Mouse (Mus musculus): Measurements from ENCODE around the gene Serpina3n. TPM values are rescaled to one million over a fixed set of nuclear protein-coding genes. Genes with fewer than 3 reads are reported as not detected.

Gene Serpina3n
- polyA plus RNA-seq, 1 experiment from 2014 or later: 0.45 TPM

GRCm38 (mm10) chr12:104412507-104412906 is 6.0 kb downstream of the Serpina3n start:
- Histone ChIP-seq H3K4me3 (no peak overlapping the region), H3K36me3 (no peaks in the 10 kb centered on the region), H3K9ac (no peak overlapping the region), H3K9me3 (replicated peaks) (no peaks in the 10 kb centered on the region), H3K27me3 (no peaks in the 10 kb centered on the region; the same call in 1 of the 2 replicates), H3K4me2 (no peak overlapping the region), H3K27ac (no peak overlapping the region), H3K4me1 (replicated peaks) (no peaks in the 10 kb centered on the region)
- WGBS: 79% methylated on average over 6 of the region's 6 CpGs
- ATAC-seq (replicated peaks; ENCODE audit: insufficient number of reproducible peaks, insufficient read depth, low FRiP score, low read depth): no peak

- Histone ChIP-seq H3K4me2 (no peak overlapping the region), H3K36me3 (no peaks in the 10 kb centered on the region), H3K27me3 (peaks cover 6% of the 10 kb centered on the region; the same call in 1 of the 2 replicates), H3K27ac (no peak overlapping the region), H3K9ac (no peak overlapping the region), H3K9me3 (replicated peaks) (no peaks in the 10 kb centered on the region), H3K4me1 (replicated peaks) (peaks cover 2% of the 10 kb centered on the region; the same call in 1 of the 2 replicates), H3K4me3 (no peak overlapping the region)
- 48% methylated on average over 2 of the region's 2 CpGs for WGBS
- ATAC-seq (replicated peaks; ENCODE audit: insufficient number of reproducible peaks, insufficient read depth, low FRiP score, low read depth): no peak
Observed at GRCm38 (mm10) chr12:104414576-104414975, 8.0 kb downstream of the Serpina3n start.

GRCm38 (mm10) chr12:104415625-104416315 is 9.2 kb downstream of the Serpina3n start:
- WGBS: 33% methylated on average over 6 of the region's 6 CpGs
- no peak overlapping the region for H3K9ac ChIP-seq
- ATAC-seq (replicated peaks; ENCODE audit: insufficient number of reproducible peaks, insufficient read depth, low FRiP score, low read depth): peak; percentile 52; the same call in 1 of the 2 replicates
- H3K4me3 ChIP-seq: no peak overlapping the region
- no peak overlapping the region for H3K27ac ChIP-seq
- no peaks in the 10 kb centered on the region for H3K9me3 ChIP-seq (replicated peaks)
- peaks cover 9% of the 10 kb centered on the region; the same call in 1 of the 2 replicates for H3K27me3 ChIP-seq
- H3K36me3 ChIP-seq: no peaks in the 10 kb centered on the region
- H3K4me2 ChIP-seq: no peak overlapping the region
- peaks cover 2% of the 10 kb centered on the region; the same call in 1 of the 2 replicates for H3K4me1 ChIP-seq (replicated peaks)

DNA sequence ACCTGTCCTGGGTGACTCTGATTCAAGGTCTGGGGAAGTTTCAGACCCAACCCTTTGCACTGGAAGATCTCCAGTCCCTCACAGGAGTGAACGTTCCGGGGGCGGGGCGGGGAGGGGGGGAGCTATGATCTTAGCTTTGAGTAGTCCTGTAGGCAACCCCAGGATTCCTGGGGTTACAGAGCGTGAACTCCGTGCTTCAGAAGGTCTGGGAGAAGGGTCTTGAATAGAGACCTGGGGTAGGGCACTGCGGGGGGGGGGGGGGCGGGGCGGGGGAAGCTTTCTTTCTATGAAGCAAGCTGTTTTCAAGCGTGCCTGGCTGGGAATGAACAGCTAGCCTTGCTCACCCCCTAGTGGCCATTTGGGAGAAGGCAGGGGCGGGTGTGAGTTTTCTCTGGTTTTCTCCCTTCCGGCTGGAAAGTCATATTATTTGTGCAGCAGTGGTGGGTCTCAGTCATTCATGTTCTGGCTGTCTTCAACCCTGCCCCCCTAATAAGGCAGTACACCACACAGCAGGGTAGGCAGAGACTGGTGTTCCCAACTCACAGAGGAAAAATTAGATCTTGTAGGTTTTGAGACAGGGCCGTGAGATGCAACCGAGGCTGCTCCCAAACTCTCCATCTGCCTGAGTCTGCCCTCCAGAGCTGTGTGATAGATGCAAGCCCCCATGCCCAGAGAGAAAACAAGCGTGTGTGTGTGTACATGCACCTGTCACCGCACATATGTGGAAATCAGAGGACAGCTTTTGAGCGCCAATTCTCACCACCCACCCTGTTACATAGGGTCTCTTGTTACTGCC is 12.0 kb downstream of the Serpina3n start:
- no peak; the same call in 1 of the 2 replicates for ATAC-seq (replicated peaks; ENCODE audit: insufficient number of reproducible peaks, insufficient read depth, low FRiP score, low read depth)
- Histone ChIP-seq H3K9me3 (replicated peaks) (no peaks in the 10 kb centered on the region), H3K27ac (no peak overlapping the region), H3K9ac (no peak overlapping the region), H3K27me3 (peaks cover 10% of the 10 kb centered on the region; the same call in 1 of the 2 replicates), H3K36me3 (no peaks in the 10 kb centered on the region), H3K4me3 (peak overlapping the region; percentile 17; the same call in 1 of the 2 replicates), H3K4me1 (replicated peaks) (peaks cover 2% of the 10 kb centered on the region; the same call in 1 of the 2 replicates), H3K4me2 (peak overlapping the region; percentile 55)
- 17% methylated on average over 17 of the region's 17 CpGs for WGBS

DNA sequence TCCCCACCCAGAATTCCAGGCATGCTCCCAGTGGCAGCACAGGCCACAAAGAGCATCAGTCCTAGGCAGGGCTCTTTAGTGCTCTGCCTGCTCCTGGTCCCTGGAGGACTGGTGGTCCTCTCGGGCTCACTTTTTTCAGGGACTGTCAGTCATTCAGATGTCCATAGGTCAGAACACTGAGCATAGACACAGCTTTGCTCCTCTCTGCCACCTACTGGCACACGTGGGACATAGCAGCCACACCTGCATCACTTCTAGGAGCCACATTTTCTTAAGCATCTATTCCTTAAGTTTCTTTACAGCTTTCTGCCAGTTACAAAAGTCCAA is 12.6 kb downstream of the Serpina3n start:
- ATAC-seq (replicated peaks; ENCODE audit: insufficient number of reproducible peaks, insufficient read depth, low FRiP score, low read depth): no peak
- Histone ChIP-seq H3K9me3 (replicated peaks) (no peaks in the 10 kb centered on the region), H3K36me3 (no peaks in the 10 kb centered on the region), H3K27ac (no peak overlapping the region), H3K9ac (no peak overlapping the region), H3K4me3 (no peak overlapping the region), H3K4me1 (replicated peaks) (peaks cover 2% of the 10 kb centered on the region; the same call in 1 of the 2 replicates), H3K27me3 (peaks cover 10% of the 10 kb centered on the region; the same call in 1 of the 2 replicates), H3K4me2 (no peak overlapping the region)
- WGBS: 10% methylated on average over 2 of the region's 2 CpGs

GRCm38 (mm10) chr12:104422615-104423392 is 16.3 kb downstream of the Serpina3n start:
- Histone ChIP-seq H3K9me3 (replicated peaks) (no peaks in the 10 kb centered on the region), H3K4me2 (no peak overlapping the region), H3K36me3 (no peaks in the 10 kb centered on the region), H3K4me1 (replicated peaks) (peaks cover 2% of the 10 kb centered on the region; the same call in 1 of the 2 replicates), H3K27ac (no peak overlapping the region), H3K4me3 (no peak overlapping the region), H3K9ac (no peak overlapping the region), H3K27me3 (peaks cover 12% of the 10 kb centered on the region; the same call in 1 of the 2 replicates)
- peak; percentile 44 for ATAC-seq (replicated peaks; ENCODE audit: insufficient number of reproducible peaks, insufficient read depth, low FRiP score, low read depth)
- 53% methylated on average over 11 of the region's 11 CpGs for WGBS

DNA sequence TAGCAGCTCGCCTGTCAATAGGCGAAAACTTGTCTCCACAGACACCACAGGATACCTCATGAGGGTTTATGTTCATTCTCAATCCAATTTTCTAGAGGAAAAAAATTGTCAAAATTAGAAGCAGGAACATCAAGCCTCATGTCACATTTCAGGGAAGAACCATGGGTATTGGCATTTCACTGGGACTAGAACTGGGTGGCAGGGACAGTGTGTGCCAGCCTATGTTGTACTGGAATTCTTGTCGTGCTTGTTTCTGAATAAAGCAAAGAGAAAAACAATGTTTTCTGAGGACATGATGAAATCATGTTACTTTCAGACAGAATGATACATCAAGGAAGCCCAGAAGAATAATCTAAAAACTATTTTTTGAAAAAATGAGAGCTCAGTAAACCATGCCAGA is 19.1 kb downstream of the Serpina3n start:
- H3K4me1 ChIP-seq (replicated peaks): no peaks in the 10 kb centered on the region
- H3K9me3 ChIP-seq (replicated peaks): no peaks in the 10 kb centered on the region
- no peaks in the 10 kb centered on the region for H3K36me3 ChIP-seq
- ATAC-seq (replicated peaks; ENCODE audit: insufficient number of reproducible peaks, insufficient read depth, low FRiP score, low read depth): no peak
- no peak overlapping the region for H3K9ac ChIP-seq
- WGBS: 69% methylated on average over 3 of the region's 3 CpGs
- no peak overlapping the region for H3K4me3 ChIP-seq
- H3K27ac ChIP-seq: no peak overlapping the region
- H3K4me2 ChIP-seq: no peak overlapping the region
- H3K27me3 ChIP-seq: peaks cover 7% of the 10 kb centered on the region; the same call in 1 of the 2 replicates

DNA sequence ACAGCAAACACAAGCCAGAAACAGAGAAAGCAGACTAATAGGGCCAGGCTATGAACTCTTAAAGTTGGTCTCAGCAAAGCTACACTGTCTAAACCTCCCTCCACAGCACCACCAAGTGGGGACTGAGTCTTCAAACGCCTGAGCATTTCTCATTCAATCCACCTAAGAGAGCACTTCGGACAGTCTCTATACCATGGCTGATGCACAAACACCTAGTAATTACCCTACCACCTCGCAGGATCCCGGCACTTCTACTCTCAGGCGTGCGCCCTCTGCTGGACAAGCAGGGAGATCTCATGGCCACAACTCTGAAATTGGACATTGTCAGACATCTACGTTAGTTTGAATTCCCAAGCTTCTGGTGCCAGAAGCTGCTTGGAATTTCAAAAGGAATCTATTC is 20.4 kb downstream of the Serpina3n start:
- H3K4me1 ChIP-seq (replicated peaks): no peaks in the 10 kb centered on the region
- ATAC-seq (replicated peaks; ENCODE audit: insufficient number of reproducible peaks, insufficient read depth, low FRiP score, low read depth): no peak
- no peak overlapping the region for H3K27ac ChIP-seq
- no peak overlapping the region for H3K4me2 ChIP-seq
- H3K4me3 ChIP-seq: no peak overlapping the region
- peaks cover 4% of the 10 kb centered on the region; the same call in 1 of the 2 replicates for H3K27me3 ChIP-seq
- H3K9me3 ChIP-seq (replicated peaks): no peaks in the 10 kb centered on the region
- no peaks in the 10 kb centered on the region for H3K36me3 ChIP-seq
- no peak overlapping the region for H3K9ac ChIP-seq
- 5% methylated on average over 7 of the region's 7 CpGs for WGBS

DNA sequence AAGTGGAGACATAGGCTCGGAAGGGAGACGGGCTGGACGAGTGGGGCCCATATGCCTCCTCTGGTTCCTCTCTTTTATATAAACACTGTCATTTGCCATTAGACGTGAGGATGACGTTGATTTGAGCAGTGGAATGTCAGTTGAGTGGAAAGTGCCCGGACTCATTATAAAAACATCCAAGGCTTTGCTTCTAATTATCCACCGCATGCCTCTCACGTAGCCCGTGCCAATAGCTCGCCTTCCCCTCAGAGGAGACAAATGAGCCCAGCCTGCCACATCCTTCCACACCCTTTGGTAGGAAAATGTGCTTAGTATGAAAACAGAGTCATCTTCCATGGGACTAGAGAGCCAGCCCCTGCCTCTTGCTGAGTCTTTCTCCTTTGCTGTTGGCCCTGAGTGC is 24.8 kb downstream of the Serpina3n start:
- WGBS: 59% methylated on average over 10 of the region's 10 CpGs
- Histone ChIP-seq H3K36me3 (no peaks in the 10 kb centered on the region), H3K9me3 (replicated peaks) (no peaks in the 10 kb centered on the region), H3K4me3 (no peak overlapping the region), H3K4me1 (replicated peaks) (no peaks in the 10 kb centered on the region), H3K27ac (no peak overlapping the region), H3K27me3 (no peaks in the 10 kb centered on the region; the same call in 1 of the 2 replicates), H3K4me2 (no peak overlapping the region), H3K9ac (no peak overlapping the region)
- ATAC-seq (replicated peaks; ENCODE audit: insufficient number of reproducible peaks, insufficient read depth, low FRiP score, low read depth): no peak

GRCm38 (mm10) chr12:104433214-104433613 is 26.7 kb downstream of the Serpina3n start:
- H3K27me3 ChIP-seq: peaks cover under 1% of the 10 kb centered on the region; the same call in 1 of the 2 replicates
- no peak for ATAC-seq (replicated peaks; ENCODE audit: insufficient number of reproducible peaks, insufficient read depth, low FRiP score, low read depth)
- no peak overlapping the region for H3K4me2 ChIP-seq
- H3K4me1 ChIP-seq (replicated peaks): no peaks in the 10 kb centered on the region
- 54% methylated on average over 7 of the region's 7 CpGs for WGBS
- H3K9ac ChIP-seq: no peak overlapping the region
- no peak overlapping the region for H3K4me3 ChIP-seq
- H3K36me3 ChIP-seq: no peaks in the 10 kb centered on the region
- no peaks in the 10 kb centered on the region for H3K9me3 ChIP-seq (replicated peaks)
- H3K27ac ChIP-seq: no peak overlapping the region
